Mouse (Mus musculus) adrenal gland, adult 10 weeks (tissue): Measurements from ENCODE around the gene Srp68. TPM values are rescaled to one million over a fixed set of nuclear protein-coding genes. Genes with fewer than 3 reads are reported as not detected.

Experiments
- polyA plus RNA-seq: library from polyadenylated mRNA; stranded (reverse); fragments of 350-450 nt; fragmentation: Illumina TruSeq; extraction: RNeasy Lipid Tissue Mini Kit (QIAGEN cat#74804); gene quantifications from one replicate; pipeline ENCODE4 v1.2.3, GENCODE M21; 2014; ENCODE audit warnings: low read depth, low replicate concordance

Gene Srp68
- 10.0 TPM for polyA plus RNA-seq

DNA sequence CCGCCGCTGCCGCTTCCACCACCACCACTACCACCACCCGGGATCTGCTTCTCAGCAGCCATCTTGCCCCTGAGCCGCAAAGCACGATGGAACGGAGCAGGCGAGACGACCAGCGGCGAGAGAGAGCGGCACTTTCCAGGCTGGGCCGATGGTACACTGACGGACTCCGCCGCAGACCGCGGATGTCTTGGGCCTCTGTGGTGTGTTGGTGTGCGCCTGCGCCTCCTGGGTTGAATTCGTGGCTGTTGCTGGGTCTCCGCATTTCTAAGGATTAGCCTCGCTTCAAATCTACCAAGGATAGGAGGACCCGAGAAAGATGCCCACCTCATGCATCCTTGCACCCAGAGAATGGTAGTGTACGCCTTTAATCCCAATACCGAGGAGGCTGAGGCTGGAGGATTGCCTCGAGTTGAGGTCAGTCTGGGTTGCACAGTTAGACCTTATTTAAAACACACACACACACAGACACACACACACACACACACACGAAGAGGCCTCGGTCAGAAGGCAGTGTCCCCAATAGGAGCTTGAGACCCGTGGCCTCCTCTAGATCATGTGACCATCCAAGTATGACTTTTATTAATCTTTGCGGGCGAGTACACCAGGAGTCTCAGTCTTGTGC lies at the start of gene Srp68:
Gene Srp68 (minus strand): TSS at position 173 of the 622 bp plus-strand sequence.

GRCm38 (mm10) chr11:116307019-116307725 lies 33.2 kb upstream of the Srp68 start, which contains the start of gene Exoc7:
Gene Exoc7, minus strand, starts transcription at chr11:116307233.

DNA sequence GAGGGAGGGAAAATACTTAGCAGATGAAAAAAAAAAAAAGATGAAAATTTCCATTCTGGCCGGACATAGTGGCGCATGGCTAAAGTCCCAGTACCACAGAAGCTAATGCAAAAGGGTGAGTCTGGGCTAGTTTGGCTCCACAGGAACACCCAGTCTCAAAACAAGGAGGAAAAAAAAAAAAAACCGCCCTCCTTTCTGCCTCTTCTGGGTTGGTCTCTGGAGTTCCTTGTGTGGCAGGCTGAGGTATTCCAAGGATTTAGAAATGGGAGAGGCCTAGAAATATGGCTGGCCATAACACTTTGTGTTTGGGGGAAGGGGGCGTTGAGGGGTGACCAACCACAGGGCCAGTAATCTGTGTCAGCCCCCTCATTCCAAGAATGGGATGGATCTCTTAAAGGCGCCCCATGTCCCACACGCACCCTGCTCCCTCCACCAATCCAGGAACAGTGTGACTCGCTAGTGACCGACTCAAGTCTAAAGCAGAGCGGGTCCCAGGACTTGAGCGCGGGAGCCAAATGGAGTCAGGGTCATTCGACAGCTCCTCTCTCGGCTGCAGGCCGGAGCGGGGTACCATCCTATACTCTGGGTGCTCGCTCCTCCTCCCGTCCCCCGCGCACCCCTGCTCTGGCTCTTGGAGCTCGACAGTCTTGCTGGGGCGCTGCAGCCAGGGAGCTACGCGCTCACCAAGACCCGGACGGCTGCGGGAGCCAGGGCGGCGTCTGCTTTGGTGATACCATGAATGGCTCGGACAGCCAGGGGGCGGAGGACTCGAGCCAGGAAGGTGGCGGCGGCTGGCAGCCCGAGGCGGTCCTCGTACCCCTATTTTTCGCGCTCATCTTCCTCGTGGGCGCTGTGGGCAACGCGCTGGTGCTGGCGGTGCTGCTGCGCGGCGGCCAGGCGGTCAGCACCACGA lies 7.0 kb upstream of the Srp68 start, which contains the start of gene Galr2:
Gene Galr2 (plus strand): TSS at position 189 of the 913 bp plus-strand sequence.

GRCm38 (mm10) chr11:116237742-116238395 lies 36.1 kb downstream of the Srp68 start, which contains the start of gene Evpl:
Gene Evpl, minus strand, starts transcription at chr11:116238077.

DNA sequence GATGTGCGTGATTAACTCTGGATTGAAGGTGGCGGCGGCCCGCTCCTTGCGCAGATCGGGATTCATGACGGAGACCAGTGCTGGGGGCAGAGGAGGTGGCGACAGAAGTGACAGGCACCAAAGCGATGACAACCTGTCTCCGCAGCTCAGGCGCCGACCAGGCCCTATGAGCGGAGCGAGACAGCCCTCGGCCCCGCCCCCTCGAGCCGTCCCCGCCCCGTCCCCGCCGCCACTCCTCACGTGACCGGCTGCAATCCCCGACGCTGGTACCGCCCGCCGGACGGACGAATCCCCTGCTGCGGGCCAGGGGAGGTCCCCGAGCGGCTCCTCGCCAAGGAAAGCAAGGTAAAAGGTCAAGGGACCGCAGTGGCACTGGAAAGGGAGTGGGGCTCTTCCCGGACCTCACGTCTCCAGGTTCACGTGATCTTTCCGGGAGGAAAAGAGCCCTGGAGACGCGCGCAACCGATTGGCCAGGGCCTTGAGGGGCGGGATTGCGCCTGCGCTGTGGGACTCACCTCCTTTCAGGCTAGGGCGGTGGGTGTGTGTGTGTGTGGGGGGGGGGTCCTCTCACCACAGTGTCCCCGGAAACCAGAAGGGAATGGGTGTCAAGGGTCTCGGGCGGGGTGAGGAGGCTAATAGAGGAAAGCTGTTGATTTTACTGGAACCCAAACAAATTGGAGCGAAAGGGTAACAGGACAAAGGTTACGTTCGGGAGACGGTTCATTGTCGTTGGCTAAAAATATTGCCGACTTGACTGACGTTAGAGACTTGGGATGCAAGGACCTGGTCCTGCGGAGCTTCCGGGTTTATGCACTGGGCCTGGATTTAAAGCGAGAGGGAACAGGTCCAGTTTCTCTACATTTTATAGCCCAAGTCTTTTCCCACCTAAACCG lies 75.1 kb downstream of the Srp68 start, which contains the start of the genes Ten1 and Acox1:
Gene Ten1 (plus strand): TSS at position 217 of the 893 bp plus-strand sequence.
Gene Acox1 (minus strand): TSS at position 407 of the 893 bp plus-strand sequence.

Other genes starting within 250 kb of the Srp68 start
- 649 TPM for gene H3f3b, start 246.3 kb downstream of the Srp68 start, polyA plus RNA-seq
- 2.2 TPM for gene Unk, start 243.9 kb downstream of the Srp68 start, polyA plus RNA-seq
- not detected for gene Unc13d, start 196.3 kb downstream of the Srp68 start, polyA plus RNA-seq
- 20.4 TPM for gene Wbp2, start 187.2 kb downstream of the Srp68 start, polyA plus RNA-seq
- not detected for gene Trim47, start 147.0 kb downstream of the Srp68 start, polyA plus RNA-seq
- 6.2 TPM for gene Trim65, start 143.1 kb downstream of the Srp68 start, polyA plus RNA-seq
- 2.7 TPM for gene Mrpl38, start 135.3 kb downstream of the Srp68 start, polyA plus RNA-seq
- gene Fbf1, start 106.1 kb downstream of the Srp68 start, polyA plus RNA-seq: 17.7 TPM
- gene Ten1, start 75.4 kb downstream of the Srp68 start, polyA plus RNA-seq: 2.0 TPM
- gene Acox1, start 75.2 kb downstream of the Srp68 start, polyA plus RNA-seq: 192 TPM
- gene Evpl, start 36.1 kb downstream of the Srp68 start, polyA plus RNA-seq: not detected
- gene Galr2, start 6.7 kb upstream of the Srp68 start, polyA plus RNA-seq: not detected
- 9.3 TPM for gene Exoc7, start 33.0 kb upstream of the Srp68 start, polyA plus RNA-seq
- gene Foxj1, start 61.2 kb upstream of the Srp68 start, polyA plus RNA-seq: not detected
- gene Rnf157, start 138.8 kb upstream of the Srp68 start, polyA plus RNA-seq: 0.82 TPM
- gene Ubald2, start 159.9 kb upstream of the Srp68 start, polyA plus RNA-seq: 8.3 TPM
- not detected for gene Qrich2, start 192.0 kb upstream of the Srp68 start, polyA plus RNA-seq
- gene Prpsap1, start 220.0 kb upstream of the Srp68 start, polyA plus RNA-seq: 31.6 TPM